Mouse (Mus musculus): ENCODE results near the gene Lkaaear1. TPM values are rescaled to one million over a fixed set of nuclear protein-coding genes. Genes with fewer than 3 reads are reported as not detected.

Gene Lkaaear1
- polyA plus RNA-seq, 1 experiment from 2014 or later: not detected

DNA sequence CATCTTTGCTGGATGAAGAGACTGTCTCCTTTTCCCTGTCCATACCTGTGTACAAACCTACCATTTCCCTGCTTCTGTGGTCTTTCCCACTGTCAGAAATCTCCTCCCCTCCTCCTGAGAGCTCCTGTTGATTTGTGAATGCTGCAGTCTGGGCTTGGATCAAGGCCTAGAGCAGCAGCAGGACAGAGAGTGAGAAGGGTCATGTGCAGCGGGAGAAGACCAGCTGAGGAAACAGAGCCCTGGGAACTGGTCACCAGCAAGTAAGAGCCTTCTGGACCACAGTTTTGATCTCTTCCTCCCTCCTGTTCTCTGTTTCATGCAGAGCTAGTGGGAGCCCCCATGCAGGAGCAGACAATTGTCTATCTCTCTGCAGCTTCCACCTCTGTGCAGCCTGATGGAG lies 2.5 kb downstream of the Lkaaear1 start:
- no peak overlapping the region for H3K4me3 ChIP-seq
- H3K27me3 ChIP-seq: peaks cover 10% of the 10 kb centered on the region; the same call in 1 of the 2 replicates
- no peak overlapping the region for H3K9ac ChIP-seq
- no peak for ATAC-seq (ENCODE audit: low FRiP score)
- H3K4me1 ChIP-seq: peaks cover 18% of the 10 kb centered on the region
- 75% methylated on average over 1 of the region's 1 CpGs for WGBS
- H3K4me2 ChIP-seq (replicated peaks): no peak overlapping the region
- H3K36me3 ChIP-seq: no peaks in the 10 kb centered on the region
- no peak overlapping the region for H3K27ac ChIP-seq
- H3K9me3 ChIP-seq (replicated peaks): no peaks in the 10 kb centered on the region

DNA sequence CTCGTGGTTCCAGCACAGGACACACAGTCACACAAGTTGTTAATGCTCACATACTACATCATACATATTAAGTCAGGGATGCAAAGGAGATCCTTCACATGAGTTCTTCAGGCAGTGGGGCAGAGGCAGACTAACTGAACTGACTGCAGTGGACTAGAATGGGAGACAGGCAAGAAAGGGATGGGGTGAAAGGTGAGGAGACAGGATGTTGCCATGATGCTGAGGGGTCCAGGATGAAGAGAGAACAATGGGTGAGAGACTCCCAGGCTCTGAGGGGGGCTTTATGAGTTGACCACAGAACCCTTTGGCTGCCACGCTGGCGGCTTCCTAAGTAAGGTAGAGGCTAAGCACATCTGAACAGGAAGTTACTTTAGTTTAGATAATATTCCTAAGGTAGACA lies 3.7 kb downstream of the Lkaaear1 start:
- no peaks in the 10 kb centered on the region for H3K36me3 ChIP-seq
- ATAC-seq (ENCODE audit: low FRiP score): no peak
- peaks cover 18% of the 10 kb centered on the region for H3K4me1 ChIP-seq
- H3K9me3 ChIP-seq (replicated peaks): no peaks in the 10 kb centered on the region
- H3K4me2 ChIP-seq (replicated peaks): peak overlapping the region; percentile 95; the same call in 1 of the 2 replicates
- 89% methylated on average over 3 of the region's 3 CpGs for WGBS
- H3K27ac ChIP-seq: no peak overlapping the region
- H3K9ac ChIP-seq: no peak overlapping the region
- 0 out of 2 replicates have a peak overlapping the region, but pooled peaks have one; percentile 68 for H3K4me3 ChIP-seq
- H3K27me3 ChIP-seq: peaks cover 10% of the 10 kb centered on the region; the same call in 1 of the 2 replicates

DNA sequence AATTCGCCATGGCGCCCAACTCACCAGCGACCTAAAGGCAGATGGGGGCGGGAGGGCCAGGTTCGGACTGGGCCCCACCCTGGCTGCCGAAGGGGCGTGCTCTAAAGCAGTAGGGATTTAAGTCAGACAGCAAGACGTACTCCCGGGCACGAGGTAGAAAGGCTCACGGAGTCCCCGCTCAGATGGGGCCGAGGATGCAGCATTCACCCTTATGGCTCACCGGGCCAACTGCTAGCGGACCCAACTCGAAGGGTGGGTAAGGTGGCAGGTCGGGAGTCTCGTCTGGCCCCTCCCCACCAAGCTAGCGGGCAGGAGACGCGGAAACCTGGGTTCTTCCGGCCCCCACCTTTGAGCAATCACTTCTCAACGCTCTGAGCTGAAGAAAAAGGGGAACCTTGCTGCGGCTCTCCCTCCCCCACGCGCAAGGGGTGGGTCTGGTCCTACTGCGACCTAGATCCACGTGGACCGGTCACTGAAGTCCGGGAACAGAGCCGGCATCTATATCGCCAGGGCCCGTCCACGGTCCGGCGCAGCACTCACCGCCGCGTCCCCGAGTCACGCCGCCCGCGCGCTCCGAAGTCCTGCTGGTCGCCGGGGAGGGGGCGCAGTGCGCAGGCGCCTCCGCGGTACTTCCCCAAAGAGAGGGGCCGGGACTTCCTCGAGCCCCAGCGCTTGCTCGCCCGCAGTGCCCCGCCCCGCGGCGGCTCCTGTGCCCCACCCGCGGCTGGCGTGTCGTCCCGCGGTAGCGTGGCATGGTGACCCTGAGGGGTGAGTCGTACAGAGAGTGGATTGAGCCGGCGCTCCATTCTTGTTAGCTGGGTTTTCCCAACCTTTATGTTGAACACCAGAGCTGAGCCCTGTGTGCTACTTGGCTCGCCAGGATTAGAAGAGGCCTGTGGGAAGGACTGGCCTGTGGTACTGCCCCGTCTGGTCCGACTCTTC lies 4.6 kb downstream of the Lkaaear1 start, which contains the start of gene Rgs19:
Gene Rgs19 (minus strand): TSS at position 639 of the 942 bp plus-strand sequence.
- WGBS: under 1% methylated on average over 75 of the region's 75 CpGs

DNA sequence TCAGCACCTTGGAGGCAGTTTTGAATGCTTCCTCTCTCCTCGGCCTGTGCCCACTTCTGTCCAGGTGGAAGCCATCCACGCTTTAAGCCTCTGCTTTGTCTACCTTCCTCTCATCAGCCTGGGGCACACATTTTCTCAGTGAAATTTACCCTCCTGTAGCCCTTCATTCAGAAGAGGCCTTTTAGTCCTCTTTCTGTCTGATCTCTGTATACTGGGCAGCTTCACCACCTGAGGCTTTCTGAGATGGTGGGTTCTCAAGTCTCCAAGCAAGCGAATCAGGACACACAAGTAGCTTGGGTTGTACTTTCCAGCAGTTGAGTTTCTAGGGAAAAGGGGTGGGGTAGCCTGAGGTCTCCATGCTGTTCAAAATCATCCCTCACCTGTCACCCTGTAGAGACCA lies 5.9 kb downstream of the Lkaaear1 start:
- Histone ChIP-seq H3K27ac (no peak overlapping the region), H3K4me3 (peak overlapping the region; percentile 68; the same call in 1 of the 2 replicates), H3K4me1 (peaks cover 18% of the 10 kb centered on the region), H3K9ac (no peak overlapping the region), H3K27me3 (peaks cover 7% of the 10 kb centered on the region; the same call in 1 of the 2 replicates), H3K4me2 (replicated peaks) (peak overlapping the region; percentile 95), H3K9me3 (replicated peaks) (no peaks in the 10 kb centered on the region), H3K36me3 (peaks cover 20% of the 10 kb centered on the region)
- ATAC-seq (ENCODE audit: low FRiP score): no peak
- whole genome bisulfite sequencing: 92% methylated on average over 3 of the region's 3 CpGs

More for the DNA sequence above, 4.6 kb downstream of the Lkaaear1 start, which contains the start of gene Rgs19:
- Histone ChIP-seq H3K4me2 (replicated peaks) (peak within 1 kb of the TSS; percentile 95), H3K4me1 (peaks cover 18% of the 10 kb centered on the region), H3K4me3 (peak within 1 kb of the TSS; percentile 68), H3K36me3 (peaks cover 9% of the 10 kb centered on the region), H3K9ac (peak within 1 kb of the TSS; percentile 85), H3K27me3 (peaks cover 10% of the 10 kb centered on the region; the same call in 1 of the 2 replicates), H3K27ac (peak within 1 kb of the TSS; percentile 67), H3K9me3 (replicated peaks) (no peaks in the 10 kb centered on the region)
- ATAC-seq (ENCODE audit: low FRiP score): peak; percentile 89

DNA sequence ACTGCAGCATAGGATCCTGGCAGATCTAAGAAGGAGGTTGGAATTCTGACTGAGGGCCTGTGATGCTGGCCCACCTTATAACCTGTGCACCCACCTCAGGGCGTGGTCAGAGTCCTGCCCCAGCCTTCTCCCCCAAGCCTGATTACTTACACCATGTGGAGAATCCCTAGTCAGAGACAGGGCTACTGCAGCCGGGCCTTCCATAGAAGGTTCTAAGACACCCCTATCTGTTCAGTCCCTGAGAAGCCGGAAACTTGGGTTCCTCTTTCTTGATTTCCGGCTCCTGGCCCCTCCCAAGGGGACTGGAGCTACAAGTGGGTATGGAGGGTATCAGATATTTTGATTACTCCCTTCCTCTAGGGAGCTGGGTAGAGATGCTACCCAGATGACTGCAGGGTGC lies 6.7 kb downstream of the Lkaaear1 start:
- ATAC-seq (ENCODE audit: low FRiP score): no peak
- WGBS: 91% methylated on average over 4 of the region's 4 CpGs

DNA sequence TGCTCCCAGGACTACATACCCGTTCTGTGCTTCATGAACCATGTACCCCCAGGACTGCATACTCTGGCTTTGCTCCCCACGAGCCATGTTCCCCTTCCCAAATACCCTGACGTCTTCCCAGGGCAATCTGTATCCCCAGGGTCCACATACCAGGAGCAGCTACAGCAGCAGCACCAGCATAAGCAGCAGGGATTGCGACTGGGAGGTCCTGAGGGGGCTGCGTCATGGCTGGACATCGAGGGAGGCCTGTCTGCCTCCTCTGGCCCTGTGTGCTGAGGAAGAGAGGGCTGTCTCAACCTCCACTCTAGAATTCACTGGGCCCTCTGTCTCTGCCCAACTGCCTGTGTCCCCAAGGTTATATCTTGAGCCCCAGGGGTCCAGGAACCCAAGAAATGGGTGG lies 7.2 kb downstream of the Lkaaear1 start:
- no peaks in the 10 kb centered on the region for H3K9me3 ChIP-seq (replicated peaks)
- H3K4me1 ChIP-seq: peaks cover 18% of the 10 kb centered on the region
- peaks cover 7% of the 10 kb centered on the region; the same call in 1 of the 2 replicates for H3K27me3 ChIP-seq
- H3K9ac ChIP-seq: 0 out of 2 replicates have a peak overlapping the region, but pooled peaks have one; percentile 19
- H3K27ac ChIP-seq: no peak overlapping the region
- H3K4me2 ChIP-seq (replicated peaks): no peak overlapping the region
- H3K4me3 ChIP-seq: no peak overlapping the region
- 86% methylated on average over 6 of the region's 6 CpGs for WGBS
- no peak for ATAC-seq (ENCODE audit: low FRiP score)
- H3K36me3 ChIP-seq: peaks cover 32% of the 10 kb centered on the region

More for the DNA sequence above, 6.7 kb downstream of the Lkaaear1 start:
- Histone ChIP-seq H3K27ac (no peak overlapping the region), H3K9me3 (replicated peaks) (no peaks in the 10 kb centered on the region), H3K27me3 (peaks cover 7% of the 10 kb centered on the region; the same call in 1 of the 2 replicates), H3K4me1 (peaks cover 18% of the 10 kb centered on the region), H3K9ac (no peak overlapping the region), H3K4me2 (replicated peaks) (no peak overlapping the region), H3K36me3 (peaks cover 27% of the 10 kb centered on the region), H3K4me3 (no peak overlapping the region)

DNA sequence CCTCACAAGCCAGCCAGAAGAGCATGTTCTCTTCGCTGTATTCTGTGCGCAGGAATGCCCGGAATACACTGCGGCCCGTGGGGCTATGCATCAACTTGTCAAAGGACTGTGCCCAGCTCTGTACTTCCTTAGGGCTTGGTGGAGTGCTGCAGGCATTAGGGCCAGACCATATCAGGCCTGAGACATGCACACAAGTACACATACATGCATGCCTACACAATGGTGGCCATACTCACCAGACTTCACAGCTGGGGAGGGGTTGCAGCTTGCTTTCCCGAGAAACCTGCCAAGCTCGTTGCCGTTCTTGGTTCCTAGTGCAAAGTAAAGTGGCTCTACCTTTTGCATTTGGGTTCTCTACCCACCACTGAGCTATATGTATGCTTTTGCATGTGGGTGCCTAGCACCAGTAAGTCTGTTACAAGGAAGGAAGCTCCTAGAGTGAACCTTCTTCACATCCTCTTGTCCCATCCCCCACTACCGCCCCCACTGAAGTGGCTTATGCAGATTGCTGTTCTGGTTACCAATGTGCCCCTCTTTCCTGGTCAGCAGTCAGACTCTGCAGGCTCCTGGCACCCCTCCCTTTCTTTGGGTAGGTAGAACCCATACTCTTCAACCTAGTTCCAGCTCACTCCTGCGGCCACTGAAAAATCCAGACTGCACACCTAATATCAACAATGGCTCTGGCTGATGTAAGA lies 8.6 kb downstream of the Lkaaear1 start:
- Histone ChIP-seq H3K4me3 (no peak overlapping the region), H3K9ac (no peak overlapping the region), H3K27ac (no peak overlapping the region), H3K27me3 (no peaks in the 10 kb centered on the region), H3K4me1 (peaks cover 18% of the 10 kb centered on the region), H3K36me3 (peaks cover 33% of the 10 kb centered on the region), H3K9me3 (replicated peaks) (no peaks in the 10 kb centered on the region), H3K4me2 (replicated peaks) (no peak overlapping the region)
- no peak for ATAC-seq (ENCODE audit: low FRiP score)
- WGBS: 93% methylated on average over 10 of the region's 10 CpGs

DNA sequence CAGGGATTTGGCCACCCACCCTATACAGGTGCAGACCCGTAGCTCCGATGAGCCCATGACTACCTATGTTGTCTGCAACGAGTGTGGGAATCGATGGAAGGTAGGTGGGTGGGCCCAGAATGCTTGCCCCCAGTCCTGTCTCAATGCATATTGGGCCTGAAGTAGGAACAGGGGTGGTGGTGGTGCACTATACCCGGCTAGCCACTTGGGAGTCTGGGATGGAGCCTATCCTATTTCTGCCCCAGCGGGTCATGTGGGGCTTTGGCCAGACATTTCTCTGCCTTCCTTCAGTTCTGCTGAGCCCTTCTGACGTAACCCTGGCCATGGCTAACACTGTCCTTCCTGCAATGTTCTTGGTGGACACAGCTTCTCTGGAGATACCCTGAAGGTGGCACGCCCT lies 10.7 kb downstream of the Lkaaear1 start:
- 94% methylated on average over 8 of the region's 8 CpGs for WGBS
- Histone ChIP-seq H3K36me3 (peaks cover 33% of the 10 kb centered on the region), H3K27ac (no peak overlapping the region), H3K4me3 (no peak overlapping the region), H3K9me3 (replicated peaks) (no peaks in the 10 kb centered on the region), H3K9ac (no peak overlapping the region), H3K4me2 (replicated peaks) (no peak overlapping the region), H3K27me3 (no peaks in the 10 kb centered on the region), H3K4me1 (peaks cover 5% of the 10 kb centered on the region)
- no peak for ATAC-seq (ENCODE audit: low FRiP score)

DNA sequence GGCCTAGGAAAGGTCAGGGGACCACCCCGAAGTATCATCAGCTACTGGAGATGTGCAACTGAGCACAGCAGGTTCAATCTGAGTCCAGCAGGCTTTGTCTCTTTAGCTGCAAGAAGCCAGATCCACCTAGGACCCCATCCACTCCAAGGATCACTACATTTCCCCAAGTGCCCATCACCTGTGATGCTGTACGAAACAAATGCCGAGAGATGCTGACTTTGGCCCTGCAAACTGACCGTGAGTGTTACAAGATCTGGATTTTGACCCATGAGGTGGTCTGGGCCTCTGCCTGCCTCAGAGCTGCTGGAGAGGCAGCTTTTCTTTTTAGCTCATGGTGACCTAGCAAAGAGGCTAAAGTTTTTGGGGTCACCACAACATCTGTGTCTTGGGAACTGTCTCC lies 12.6 kb downstream of the Lkaaear1 start:
- Histone ChIP-seq H3K27me3 (no peaks in the 10 kb centered on the region), H3K36me3 (peaks cover 33% of the 10 kb centered on the region), H3K4me3 (no peak overlapping the region), H3K9ac (no peak overlapping the region), H3K4me2 (replicated peaks) (no peak overlapping the region), H3K9me3 (replicated peaks) (no peaks in the 10 kb centered on the region), H3K4me1 (peaks cover 6% of the 10 kb centered on the region), H3K27ac (no peak overlapping the region)
- no peak for ATAC-seq (ENCODE audit: low FRiP score)
- 93% methylated on average over 4 of the region's 4 CpGs for WGBS

DNA sequence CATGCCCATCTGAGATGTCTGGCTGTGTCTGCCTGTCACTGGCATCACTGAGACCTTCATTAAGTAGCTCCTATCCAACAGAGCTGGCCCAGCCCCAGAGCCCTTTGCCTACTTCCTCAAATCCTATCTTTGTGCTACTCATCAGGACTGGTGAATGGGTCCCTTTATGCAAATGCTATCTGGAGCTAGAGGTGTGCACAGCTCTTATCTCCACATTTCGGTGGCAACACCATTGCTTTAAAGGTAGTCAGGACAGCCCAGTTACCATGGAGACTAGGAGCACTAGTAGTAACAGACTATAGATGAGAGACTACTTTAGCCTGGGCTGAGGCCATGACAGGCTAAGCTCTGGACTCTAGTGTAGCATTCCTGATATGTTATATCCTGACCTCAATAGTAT lies 13.5 kb downstream of the Lkaaear1 start:
- H3K27me3 ChIP-seq: no peaks in the 10 kb centered on the region
- 93% methylated on average over 1 of the region's 1 CpGs for WGBS
- no peak overlapping the region for H3K27ac ChIP-seq
- no peak overlapping the region for H3K4me2 ChIP-seq (replicated peaks)
- H3K4me1 ChIP-seq: peaks cover 11% of the 10 kb centered on the region
- no peaks in the 10 kb centered on the region for H3K9me3 ChIP-seq (replicated peaks)
- H3K4me3 ChIP-seq: no peak overlapping the region
- H3K36me3 ChIP-seq: peaks cover 33% of the 10 kb centered on the region
- H3K9ac ChIP-seq: no peak overlapping the region
- ATAC-seq (ENCODE audit: low FRiP score): no peak

DNA sequence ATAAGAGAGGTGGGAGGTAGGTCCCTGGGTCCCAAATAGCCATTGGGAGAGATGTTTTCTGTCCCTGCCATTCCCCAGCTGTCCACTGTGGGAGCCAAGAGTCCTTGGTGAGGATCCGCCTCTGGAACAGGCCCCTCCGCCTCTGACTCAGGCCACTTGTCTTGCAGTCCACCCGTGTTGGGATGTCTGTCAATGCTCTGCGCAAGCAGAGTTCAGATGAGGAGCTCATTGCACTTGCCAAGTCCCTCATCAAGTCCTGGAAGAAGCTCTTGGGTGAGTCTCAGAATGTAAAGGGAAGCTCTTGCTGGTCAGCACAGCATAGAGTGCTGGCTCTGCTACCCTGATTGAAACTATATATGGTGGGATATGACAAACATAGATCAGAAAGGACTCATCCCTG lies 14.9 kb downstream of the Lkaaear1 start:
- ATAC-seq (ENCODE audit: low FRiP score): no peak

DNA sequence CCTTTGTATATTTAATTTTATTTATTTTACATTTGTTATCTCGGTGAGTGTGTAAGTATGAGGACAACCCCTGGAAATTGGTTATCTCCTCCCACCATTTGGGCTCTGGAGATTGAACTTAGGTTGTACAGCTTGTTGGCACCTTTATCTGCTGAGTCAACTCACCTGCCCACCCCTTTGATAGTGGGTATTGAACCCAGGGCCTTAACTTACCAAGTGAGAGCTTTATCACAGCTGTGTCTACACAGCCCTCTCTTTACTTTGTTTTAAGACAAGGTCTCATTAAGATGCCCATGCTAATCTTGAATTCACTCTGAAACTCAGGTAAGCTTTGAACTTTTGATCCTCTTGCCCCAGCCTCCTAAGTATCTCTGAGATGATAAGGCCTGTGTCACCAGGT lies 16.3 kb downstream of the Lkaaear1 start:
- 96% methylated on average over 1 of the region's 1 CpGs for WGBS
- H3K9me3 ChIP-seq (replicated peaks): no peaks in the 10 kb centered on the region
- H3K27me3 ChIP-seq: no peaks in the 10 kb centered on the region
- H3K27ac ChIP-seq: no peak overlapping the region
- peaks cover 10% of the 10 kb centered on the region; the same call in 1 of the 2 replicates for H3K36me3 ChIP-seq
- no peak overlapping the region for H3K9ac ChIP-seq
- ATAC-seq (ENCODE audit: low FRiP score): no peak
- no peak overlapping the region for H3K4me3 ChIP-seq
- peaks cover 17% of the 10 kb centered on the region for H3K4me1 ChIP-seq
- H3K4me2 ChIP-seq (replicated peaks): no peak overlapping the region

More for the DNA sequence above, 14.9 kb downstream of the Lkaaear1 start:
- Histone ChIP-seq H3K4me2 (replicated peaks) (no peak overlapping the region), H3K4me1 (peaks cover 14% of the 10 kb centered on the region), H3K27ac (no peak overlapping the region), H3K9ac (no peak overlapping the region), H3K4me3 (no peak overlapping the region), H3K9me3 (replicated peaks) (no peaks in the 10 kb centered on the region), H3K36me3 (peaks cover 23% of the 10 kb centered on the region; the same call in 1 of the 2 replicates), H3K27me3 (no peaks in the 10 kb centered on the region)
- 67% methylated on average over 4 of the region's 4 CpGs for WGBS
